Mouse (Mus musculus): Measurements from ENCODE around the gene Sqstm1. TPM values are rescaled to one million over a fixed set of nuclear protein-coding genes. Genes with fewer than 3 reads are reported as not detected.

The Sqstm1 gene
- polyA plus RNA-seq, 1 experiment from 2014 or later: 226 TPM

GRCm38 (mm10) chr11:50151374-50151773 is 59.3 kb downstream of the Sqstm1 start:
- H3K27ac ChIP-seq (replicated peaks in 1 of 2; ENCODE audit: control insufficient read depth in 1 of 2, insufficient read depth in 1 of 2, low read depth in 2 of 2, low read length in 2 of 2): no peak overlapping the region
- H3K9ac ChIP-seq (ENCODE audit: low read length): no peak overlapping the region
- no peak overlapping the region for H3K4me3 ChIP-seq (ENCODE audit: control insufficient read depth in 1 of 2, insufficient read depth in 1 of 2, low read depth in 1 of 2, low read length in 2 of 2)
- no peaks in the 10 kb centered on the region for H3K27me3 ChIP-seq (ENCODE audit: control insufficient read depth, insufficient read depth, low read length)
- 85% methylated on average over 3 of the region's 3 CpGs for WGBS
- peaks cover 11 to 12% of the 10 kb centered on the region in 2 experiments for H3K4me1 ChIP-seq (ENCODE audit: control insufficient read depth in 2 of 2, insufficient read depth in 2 of 2, low read length in 2 of 2)
- H3K4me2 ChIP-seq (ENCODE audit: low read length): no peak overlapping the region
- no peak for ATAC-seq (ENCODE audit: insufficient number of reproducible peaks, insufficient read depth, low FRiP score, low read depth)
- peaks cover 87% of the 10 kb centered on the region for H3K36me3 ChIP-seq (ENCODE audit: control insufficient read depth, insufficient read depth, low read length)
- H3K9me3 ChIP-seq (ENCODE audit: control insufficient read depth, low read length): no peaks in the 10 kb centered on the region

- Histone ChIP-seq H3K4me2 (ENCODE audit: low read length) (no peak overlapping the region), H3K9me3 (ENCODE audit: control insufficient read depth, low read length) (no peaks in the 10 kb centered on the region), H3K36me3 (ENCODE audit: control insufficient read depth, insufficient read depth, low read length) (peaks cover 88% of the 10 kb centered on the region), H3K4me3 (ENCODE audit: control insufficient read depth in 1 of 2, insufficient read depth in 1 of 2, low read depth in 1 of 2, low read length in 2 of 2) (no peak overlapping the region), H3K9ac (ENCODE audit: low read length) (no peak overlapping the region), H3K27ac (replicated peaks in 1 of 2; ENCODE audit: control insufficient read depth in 1 of 2, insufficient read depth in 1 of 2, low read depth in 2 of 2, low read length in 2 of 2) (no peak overlapping the region), H3K27me3 (ENCODE audit: control insufficient read depth, insufficient read depth, low read length) (no peaks in the 10 kb centered on the region), H3K4me1 (ENCODE audit: control insufficient read depth in 2 of 2, insufficient read depth in 2 of 2, low read length in 2 of 2) (peaks cover 11 to 12% of the 10 kb centered on the region in 2 experiments)
- no peak for ATAC-seq (ENCODE audit: insufficient number of reproducible peaks, insufficient read depth, low FRiP score, low read depth)
- WGBS: 80% methylated on average over 9 of the region's 9 CpGs
Measured at GRCm38 (mm10) chr11:50149603-50150150, 61.0 kb downstream of the Sqstm1 start.

Small RNA genes lying within 50 kb of the gene (microRNA-seq; reads per million reads assigned to microRNA genes)
- gene Mir6919: not detected

Other genes with a start within 250 kb of the Sqstm1 start
- 40.0 and 44.0 TPM in 2 replicates for gene Rnf130, start 185.5 kb downstream of the Sqstm1 start, polyA plus RNA-seq (2014; fragmentation: Nextera tagmentation; extraction: Ambion mirVana)
- 27.4 and 28.7 TPM in 2 replicates for gene Tbc1d9b, start 79.4 kb downstream of the Sqstm1 start, polyA plus RNA-seq (2014; fragmentation: Nextera tagmentation; extraction: Ambion mirVana)
- gene Mrnip, start 36.4 kb downstream of the Sqstm1 start, polyA plus RNA-seq (2014; fragmentation: Nextera tagmentation; extraction: Ambion mirVana): 10.9 and 13.1 TPM in 2 replicates
- gene Mgat4b, start 63 bp upstream of the Sqstm1 start, polyA plus RNA-seq (2014; fragmentation: Nextera tagmentation; extraction: Ambion mirVana): 32.9 and 37.6 TPM in 2 replicates
- gene Ltc4s, start 27.8 kb upstream of the Sqstm1 start, polyA plus RNA-seq (2014; fragmentation: Nextera tagmentation; extraction: Ambion mirVana): 1.8 and 1.9 TPM in 2 replicates
- gene Maml1, start 81.5 kb upstream of the Sqstm1 start, polyA plus RNA-seq (2014; fragmentation: Nextera tagmentation; extraction: Ambion mirVana): 5.2 and 5.6 TPM in 2 replicates
- gene Canx, start 114.8 kb upstream of the Sqstm1 start, polyA plus RNA-seq (2014; fragmentation: Nextera tagmentation; extraction: Ambion mirVana): 197 and 211 TPM in 2 replicates
- gene Cby3, start 143.6 kb upstream of the Sqstm1 start, polyA plus RNA-seq (2014; fragmentation: Nextera tagmentation; extraction: Ambion mirVana): 0.31 TPM in 1 of 2 replicates, not detected in the other
- gene Hnrnph1, start 166.2 kb upstream of the Sqstm1 start, polyA plus RNA-seq (2014; fragmentation: Nextera tagmentation; extraction: Ambion mirVana): 226 and 241 TPM in 2 replicates
- gene Rufy1, start 220.3 kb upstream of the Sqstm1 start, polyA plus RNA-seq (2014; fragmentation: Nextera tagmentation; extraction: Ambion mirVana): 27.1 and 28.6 TPM in 2 replicates

All from heart, embryonic 14.5 days (tissue).